In genomic region chr4:54712929-54713328, GRCm38 (mm10) we compare ENCODE assay signal across 12 mouse cellular contexts.
A peak's percentile ranks its signal among the peaks of the same experiment; 100 is the strongest.
DNase-seq lines count a peak whose midpoint lies in the region; ATAC-seq and TF ChIP-seq lines count a peak whose summit lies in the region.
"Had no signal": no experiment of that assay in that cellular context is flagged by ENCODE, and none has a peak within 500 bp of the region (broad histone marks: within the 10 kb centered on the region; RNA-seq: fewer than 3 reads in every experiment).

No protein-coding gene starts in this region.

- peak; percentile 41 for DNase-seq in lung, postnatal 0 days (ENCODE audit: low spot score)
- no peak for DNase-seq in lung, postnatal 25 days (ENCODE audit: low spot score)
- peak; percentile 9 for DNase-seq in fibroblast of lung, adult 2 months (ENCODE audit: low read depth)
- DNase-seq in T-cell, adult 2 months (ENCODE audit: low spot score), result no peak
- DNase-seq in liver, postnatal 0 days, result no peak
- DNase-seq: cerebellum, adult 9-10 months; heart, adult 2 months; lung, adult 18-20 months had no signal

- no peak overlapping the region for H3K4me2 ChIP-seq in heart, embryonic 13.5 days
- no peak overlapping the region for H3K4me2 ChIP-seq in heart, embryonic 11.5 days
- no peak overlapping the region for H3K4me2 ChIP-seq in lung, postnatal 0 days (replicated peaks; ENCODE audit: low read depth, low read length)
- H3K4me2 ChIP-seq in liver, postnatal 0 days (ENCODE audit: low read depth, low read length), result no peak overlapping the region
- H3K4me2 ChIP-seq in midbrain, embryonic 15.5 days, result no peak overlapping the region

- no peaks in the 10 kb centered on the region for H3K36me3 ChIP-seq in heart, embryonic 13.5 days
- no peaks in the 10 kb centered on the region for H3K36me3 ChIP-seq in heart, embryonic 11.5 days (ENCODE audit: control insufficient read depth, insufficient read depth, low read length)
- H3K36me3 ChIP-seq in lung, postnatal 0 days (ENCODE audit: insufficient read depth, low read length), result no peaks in the 10 kb centered on the region
- H3K36me3 ChIP-seq in liver, postnatal 0 days (replicated peaks; ENCODE audit: insufficient read depth, low read length), result no peaks in the 10 kb centered on the region
- no peaks in the 10 kb centered on the region for H3K36me3 ChIP-seq in midbrain, embryonic 15.5 days (replicated peaks)

- peak overlapping the region; percentile 12; the same call in 1 of the 2 replicates for H3K27ac ChIP-seq in heart, embryonic 13.5 days (replicated peaks)
- no peak overlapping the region for H3K27ac ChIP-seq in heart, embryonic 11.5 days (ENCODE audit: low read depth, low read length)
- H3K27ac ChIP-seq in lung, postnatal 0 days (ENCODE audit: low read length), result no peak overlapping the region
- H3K27ac ChIP-seq in liver, postnatal 0 days (ENCODE audit: low read depth), result no peak overlapping the region
- no peak overlapping the region for H3K27ac ChIP-seq in midbrain, embryonic 15.5 days
- H3K27ac ChIP-seq: heart, adult 2 months had no signal

- no peaks in the 10 kb centered on the region for H3K27me3 ChIP-seq in heart, embryonic 13.5 days (replicated peaks)
- H3K27me3 ChIP-seq in heart, embryonic 11.5 days (ENCODE audit: control insufficient read depth, insufficient read depth, low read length), result no peaks in the 10 kb centered on the region
- H3K27me3 ChIP-seq in lung, postnatal 0 days (replicated peaks; ENCODE audit: insufficient read depth, low read length), result no peaks in the 10 kb centered on the region
- no peaks in the 10 kb centered on the region for H3K27me3 ChIP-seq in liver, postnatal 0 days (ENCODE audit: insufficient read depth, low read length)
- no peaks in the 10 kb centered on the region for H3K27me3 ChIP-seq in midbrain, embryonic 15.5 days (replicated peaks)

- ATAC-seq in heart, embryonic 13.5 days (ENCODE audit: extremely low read depth, insufficient number of reproducible peaks, low FRiP score, low TSS enrichment), result no peak
- no peak for ATAC-seq in heart, embryonic 11.5 days (replicated peaks; ENCODE audit: insufficient number of reproducible peaks, low FRiP score, low TSS enrichment)
- ATAC-seq in lung, postnatal 0 days, result peak; percentile 57
- no peak for ATAC-seq in liver, postnatal 0 days
- no peak for ATAC-seq in midbrain, embryonic 15.5 days (replicated peaks)
- ATAC-seq: intestine, postnatal 0 days had no signal

- TF ChIP-seq EP300 in lung, postnatal 0 days (IDR thresholded peaks at IDR 0.05), result no peak
- no peak for TF ChIP-seq EP300 in liver, postnatal 0 days (IDR thresholded peaks at IDR 0.05; ENCODE audit: low read depth)

- H3K9ac ChIP-seq in heart, embryonic 13.5 days, result no peak overlapping the region
- no peak overlapping the region for H3K9ac ChIP-seq in heart, embryonic 11.5 days (ENCODE audit: low read depth, low read length)
- H3K9ac ChIP-seq in lung, postnatal 0 days (replicated peaks; ENCODE audit: low read depth), result no peak overlapping the region
- H3K9ac ChIP-seq in liver, postnatal 0 days (replicated peaks), result no peak overlapping the region
- no peak overlapping the region for H3K9ac ChIP-seq in midbrain, embryonic 15.5 days

- TF ChIP-seq CTCF in lung, postnatal 0 days (IDR thresholded peaks at IDR 0.05), result no peak
- TF ChIP-seq CTCF in liver, postnatal 0 days (IDR thresholded peaks at IDR 0.05; ENCODE audit: low read depth), result no peak

- no peak overlapping the region for H3K4me3 ChIP-seq in heart, embryonic 13.5 days
- no peak overlapping the region for H3K4me3 ChIP-seq in heart, embryonic 11.5 days (ENCODE audit: low read depth, low read length)
- no peak overlapping the region for H3K4me3 ChIP-seq in lung, postnatal 0 days (ENCODE audit: low read depth, low read length)
- H3K4me3 ChIP-seq in liver, postnatal 0 days (ENCODE audit: low read depth, low read length), result no peak overlapping the region
- H3K4me3 ChIP-seq in midbrain, embryonic 15.5 days, result no peak overlapping the region
- H3K4me3 ChIP-seq: heart, adult 2 months had no signal

- no peaks in the 10 kb centered on the region for H3K9me3 ChIP-seq in heart, embryonic 13.5 days
- no peaks in the 10 kb centered on the region for H3K9me3 ChIP-seq in heart, embryonic 11.5 days (replicated peaks; ENCODE audit: control insufficient read depth, low read length)
- no peaks in the 10 kb centered on the region for H3K9me3 ChIP-seq in lung, postnatal 0 days (ENCODE audit: low read length)
- no peaks in the 10 kb centered on the region for H3K9me3 ChIP-seq in liver, postnatal 0 days (ENCODE audit: low read length)
- H3K9me3 ChIP-seq in midbrain, embryonic 15.5 days, result no peaks in the 10 kb centered on the region

- WGBS in heart, embryonic 13.5 days, result 38% methylated on average over 3 of the region's 3 CpGs
- 49% methylated on average over 3 of the region's 3 CpGs for WGBS in heart, embryonic 11.5 days (ENCODE audit: insufficient replicate concordance)
- WGBS in lung, postnatal 0 days, result 26% methylated on average over 3 of the region's 3 CpGs
- 59% methylated on average over 3 of the region's 3 CpGs for WGBS in liver, postnatal 0 days (ENCODE audit: insufficient replicate concordance)
- 87% methylated on average over 3 of the region's 3 CpGs for WGBS in midbrain, embryonic 15.5 days

- H3K4me1 ChIP-seq in heart, embryonic 13.5 days, result peaks cover 20% of the 10 kb centered on the region
- H3K4me1 ChIP-seq in heart, embryonic 11.5 days (ENCODE audit: control insufficient read depth, insufficient read depth, low read length), result no peaks in the 10 kb centered on the region
- H3K4me1 ChIP-seq in lung, postnatal 0 days (ENCODE audit: insufficient read depth, low read depth, low read length), result peaks cover 4% of the 10 kb centered on the region; the same call in 1 of the 2 replicates
- no peaks in the 10 kb centered on the region for H3K4me1 ChIP-seq in liver, postnatal 0 days (ENCODE audit: insufficient read depth)
- no peaks in the 10 kb centered on the region for H3K4me1 ChIP-seq in midbrain, embryonic 15.5 days

Comparison
In these comparisons a context has a peak if more than half of its experiments do, and no peak if none do; other contexts are left out.
1. DNase-seq: peak in lung, postnatal 0 days (single experiment) and fibroblast of lung, adult 2 months (single experiment); none in lung, postnatal 25 days (single experiment), T-cell, adult 2 months (single experiment) and liver, postnatal 0 days (single experiment).